Comparison of ENCODE assay signal across 13 mouse cellular contexts in genomic region chr10:83017760-83018498, GRCm38 (mm10). TPM values are rescaled to one million over a fixed set of nuclear protein-coding genes. Genes with fewer than 3 reads are reported as not detected.
A peak's percentile ranks its signal among the peaks of the same experiment; 100 is the strongest.
DNase-seq lines count a peak whose midpoint lies in the region; ATAC-seq lines count a peak whose summit lies in the region.
"Had no signal": no experiment of that assay in that cellular context is flagged by ENCODE, and none has a peak within 500 bp of the region (broad histone marks: within the 10 kb centered on the region; RNA-seq: fewer than 3 reads in every experiment).

No protein-coding gene starts in this region.

- H3K36me3 ChIP-seq in midbrain, embryonic 14.5 days (ENCODE audit: control insufficient read depth, insufficient read depth, low read length), result no peaks in the 10 kb centered on the region
- H3K36me3 ChIP-seq in midbrain, embryonic 11.5 days (ENCODE audit: control insufficient read depth, insufficient read depth, low read length), result no peaks in the 10 kb centered on the region
- peaks cover 9% of the 10 kb centered on the region; the same call in 1 of the 2 replicates for H3K36me3 ChIP-seq in liver, embryonic 12.5 days
- H3K36me3 ChIP-seq: embryonic facial prominence, embryonic 12.5 days; limb, embryonic 12.5 days had no signal

- no peaks in the 10 kb centered on the region for H3K9me3 ChIP-seq in midbrain, embryonic 14.5 days (ENCODE audit: control insufficient read depth, low read length)
- H3K9me3 ChIP-seq in midbrain, embryonic 11.5 days (ENCODE audit: control insufficient read depth, low read length), result no peaks in the 10 kb centered on the region
- H3K9me3 ChIP-seq in liver, embryonic 12.5 days (replicated peaks), result 0 out of 2 replicates have a peak, but pooled peaks cover 6% of the 10 kb centered on the region
- H3K9me3 ChIP-seq: embryonic facial prominence, embryonic 12.5 days; limb, embryonic 12.5 days had no signal

- no peak for ATAC-seq in midbrain, embryonic 14.5 days (ENCODE audit: low FRiP score, low TSS enrichment)
- no peak for ATAC-seq in midbrain, embryonic 11.5 days (ENCODE audit: low FRiP score)
- peak; percentile 57 for ATAC-seq in liver, embryonic 12.5 days

- no peak overlapping the region for H3K4me3 ChIP-seq in midbrain, embryonic 14.5 days (replicated peaks; ENCODE audit: low read depth, low read length)
- no peak overlapping the region for H3K4me3 ChIP-seq in midbrain, embryonic 11.5 days (ENCODE audit: low read depth, low read length)
- H3K4me3 ChIP-seq in liver, embryonic 12.5 days, result peak overlapping the region; percentile 42
- H3K4me3 ChIP-seq: embryonic facial prominence, embryonic 12.5 days; limb, embryonic 12.5 days had no signal

- H3K27ac ChIP-seq in midbrain, embryonic 14.5 days (replicated peaks; ENCODE audit: low read depth, low read length), result peak overlapping the region; percentile 9; the same call in 1 of the 2 replicates
- no peak overlapping the region for H3K27ac ChIP-seq in midbrain, embryonic 11.5 days (ENCODE audit: low read depth, low read length)
- peak overlapping the region; percentile 98 for H3K27ac ChIP-seq in liver, embryonic 12.5 days
- H3K27ac ChIP-seq: embryonic facial prominence, embryonic 12.5 days; limb, embryonic 12.5 days had no signal

- no peak overlapping the region for H3K4me2 ChIP-seq in midbrain, embryonic 14.5 days (ENCODE audit: low read length)
- no peak overlapping the region for H3K4me2 ChIP-seq in midbrain, embryonic 11.5 days
- peak overlapping the region; percentile 72 for H3K4me2 ChIP-seq in liver, embryonic 12.5 days
- H3K4me2 ChIP-seq: embryonic facial prominence, embryonic 12.5 days; limb, embryonic 12.5 days had no signal

- WGBS in midbrain, embryonic 14.5 days, result 68% methylated on average over 21 of the region's 21 CpGs
- 83% methylated on average over 21 of the region's 21 CpGs for WGBS in midbrain, embryonic 11.5 days
- 30% methylated on average over 21 of the region's 21 CpGs for WGBS in liver, embryonic 12.5 days (ENCODE audit: insufficient replicate concordance)

- DNase-seq in midbrain, embryonic 14.5 days, result peak; percentile 24
- no peak for DNase-seq in midbrain, embryonic 11.5 days (ENCODE audit: low spot score, missing footprints)
- DNase-seq in c-Kit-positive CD71-positive TER-119-positive erythroid progenitor cells, embryonic 14.5 days (ENCODE audit: low spot score), result peak; percentile 67
- peak; percentile 46 for DNase-seq in spleen, postnatal 10 days (ENCODE audit: low spot score in 2 of 2)
- DNase-seq in cerebellum, adult 9-10 months, result no peak
- DNase-seq in kidney, postnatal 4 days, result no peak
- DNase-seq: adrenal gland, postnatal 36 days; cerebellum, postnatal 10 days; lung, postnatal 36 days; right cerebral cortex, adult 18-20 months had no signal

- H3K9ac ChIP-seq in midbrain, embryonic 14.5 days (replicated peaks; ENCODE audit: low read length), result no peak overlapping the region
- H3K9ac ChIP-seq in midbrain, embryonic 11.5 days (ENCODE audit: low read length), result no peak overlapping the region
- peak overlapping the region; percentile 73 for H3K9ac ChIP-seq in liver, embryonic 12.5 days
- H3K9ac ChIP-seq: embryonic facial prominence, embryonic 12.5 days; limb, embryonic 12.5 days had no signal

- H3K27me3 ChIP-seq in midbrain, embryonic 14.5 days (ENCODE audit: control insufficient read depth, insufficient read depth, low read length), result no peaks in the 10 kb centered on the region
- no peaks in the 10 kb centered on the region for H3K27me3 ChIP-seq in midbrain, embryonic 11.5 days (ENCODE audit: control insufficient read depth, insufficient read depth, low read length)
- no peaks in the 10 kb centered on the region for H3K27me3 ChIP-seq in liver, embryonic 12.5 days (replicated peaks)
- H3K27me3 ChIP-seq: embryonic facial prominence, embryonic 12.5 days had no signal

- peaks cover 25% of the 10 kb centered on the region for H3K4me1 ChIP-seq in midbrain, embryonic 14.5 days (ENCODE audit: control insufficient read depth, insufficient read depth, low read length)
- peaks cover 8% of the 10 kb centered on the region; the same call in 1 of the 2 replicates for H3K4me1 ChIP-seq in midbrain, embryonic 11.5 days (ENCODE audit: control insufficient read depth, insufficient read depth, low read length)
- H3K4me1 ChIP-seq in liver, embryonic 12.5 days, result peaks cover 93% of the 10 kb centered on the region

RNA-seq across cellular contexts. Expression of gene Chst11, which starts 32.6 kb away (rescaled TPM):
- 4.5 and 5.2 TPM in 2 replicates for polyA plus RNA-seq in midbrain, embryonic 14.5 days (2014; fragmentation: Nextera tagmentation; extraction: Ambion mirVana)
- polyA plus RNA-seq in midbrain, embryonic 11.5 days (2014; fragmentation: Nextera tagmentation; extraction: Ambion mirVana), result 1.6 and 1.8 TPM in 2 replicates
- polyA plus RNA-seq in liver, embryonic 12.5 days (2016; fragmentation: Nextera tagmentation; extraction: Ambion mirVana), result 1.9 TPM in 2 replicates

Comparison
In these comparisons a context has a peak if more than half of its experiments do, and no peak if none do; other contexts are left out.
1. DNase-seq: peak in midbrain, embryonic 14.5 days (single experiment), c-Kit-positive CD71-positive TER-119-positive erythroid progenitor cells, embryonic 14.5 days (single experiment) and spleen, postnatal 10 days (2 of 2); none in midbrain, embryonic 11.5 days (single experiment), cerebellum, adult 9-10 months (single experiment) and kidney, postnatal 4 days (0 of 2).